ENCODE assay signal across 31 mouse cellular contexts in the genomic region with DNA sequence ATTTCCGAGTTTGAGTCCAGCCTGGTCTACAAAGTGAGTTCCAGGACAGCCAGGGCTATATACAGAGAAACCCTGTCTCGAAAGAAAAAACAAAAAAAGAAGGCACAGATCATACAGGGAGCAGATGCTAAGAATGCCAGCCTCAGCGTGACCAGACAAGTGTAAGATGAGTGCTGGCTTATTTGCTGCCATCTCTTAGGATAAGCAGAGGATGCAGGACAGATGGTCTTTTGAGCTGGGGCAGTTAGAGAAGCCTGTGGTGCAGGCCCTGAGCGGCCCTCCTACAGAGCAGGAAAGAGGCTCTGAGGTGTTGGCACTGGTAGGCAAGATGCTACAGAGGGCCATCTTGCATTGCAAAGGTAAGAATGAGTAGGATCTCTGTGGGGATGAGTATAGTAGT. TPM values are rescaled to one million over a fixed set of nuclear protein-coding genes. Genes with fewer than 3 reads are reported as not detected.
DNase-seq lines count a peak whose midpoint lies in the region; TF ChIP-seq lines count a peak whose summit lies in the region.
"Had no signal": no experiment of that assay in that cellular context is flagged by ENCODE, and none has a peak within 500 bp of the region (broad histone marks: within the 10 kb centered on the region; RNA-seq: fewer than 3 reads in every experiment).

No protein-coding gene starts in this region.

- no peak for TF ChIP-seq POLR2A in cerebellum, adult 2 months (IDR thresholded peaks at IDR 0.05; ENCODE audit: borderline replicate concordance, insufficient read depth, low read length)

- H3K27ac ChIP-seq in cerebellum, adult 2 months (ENCODE audit: insufficient read depth, low read length): peak overlapping the region; percentile 11
- H3K27ac ChIP-seq: gastrocnemius, adult 2 months; heart, adult 2 months; heart, embryonic 10.5 days; heart, embryonic 13.5 days; hindbrain, embryonic 14.5 days; hindbrain, postnatal 0 days had no signal

- no peak overlapping the region for H3K4me3 ChIP-seq in cerebellum, adult 2 months (replicated peaks; ENCODE audit: insufficient read depth, low read depth, low read length)
- H3K4me3 ChIP-seq: gastrocnemius, adult 2 months; heart, adult 2 months; heart, embryonic 10.5 days; heart, embryonic 13.5 days had no signal

- H3K27me3 ChIP-seq in cerebellum, adult 2 months (ENCODE audit: control insufficient read depth, insufficient read depth, low read length): no peaks in the 10 kb centered on the region

- peaks cover 44% of the 10 kb centered on the region for H3K4me1 ChIP-seq in cerebellum, adult 2 months (ENCODE audit: control insufficient read depth, insufficient read depth, low read length)
- H3K4me1 ChIP-seq: heart, embryonic 10.5 days had no signal

- TF ChIP-seq CTCF in cerebellum, adult 2 months (IDR thresholded peaks at IDR 0.05; ENCODE audit: borderline replicate concordance, insufficient read depth, low read depth, low read length): no peak

- 22% methylated on average over 4 of the region's 4 CpGs for WGBS in cerebellum, adult 2 months

- DNase-seq in cerebellum, adult 11 months: peak; percentile 48
- DNase-seq in cerebellum, postnatal 4 days (ENCODE audit: low spot score in 2 of 2): no peak
- peak; percentile 59 to 75 for DNase-seq in cerebellum, adult 2 months
- peak; percentile 76 for DNase-seq in cerebellum, adult 9-11 months
- no peak for DNase-seq in thymus, postnatal 14 days
- no peak for DNase-seq in adrenal gland, adult 2 months
- no peak for DNase-seq in heart, adult 11 months
- DNase-seq: adrenal gland, postnatal 10 days; forebrain, postnatal 0 days; gastrocnemius, postnatal 14 days; heart, adult 2 months; heart, postnatal 14 days; heart, postnatal 4 days; kidney, adult 18-20 months had no signal

RNA-seq across cellular contexts. Expression of gene Tcam1, which starts 6.9 kb away (rescaled TPM):
- 0.36 and 0.43 TPM in 2 replicates for polyA plus RNA-seq in cerebellum, adult 2 months (2012; rRNA removed)
- under 1 TPM; 0.10 to 0.26 TPM for total RNA-seq in adrenal gland, adult 2 months (2021)
- not detected in 2 replicates for polyA plus RNA-seq in adrenal gland, adult 2 months (2012; rRNA removed)
- total RNA-seq: heart, adult 2 months; heart, postnatal 4 days had no signal

RNA-seq across cellular contexts. Expression of gene Smarcd2, which starts 10.6 kb away (rescaled TPM):
- polyA plus RNA-seq in cerebellum, adult 2 months (2012; rRNA removed): 114 and 144 TPM in 2 replicates
- 10 to 100 TPM; 64.5 to 80.6 TPM for total RNA-seq in adrenal gland, adult 2 months (2021)
- 112 and 121 TPM in 2 replicates for polyA plus RNA-seq in adrenal gland, adult 2 months (2012; rRNA removed)

RNA-seq across cellular contexts. Expression of gene Gh, which starts 18.3 kb away (rescaled TPM):
- polyA plus RNA-seq in cerebellum, adult 2 months (2012; rRNA removed): not detected in 2 replicates
- total RNA-seq in adrenal gland, adult 2 months (2021): not detected
- polyA plus RNA-seq in adrenal gland, adult 2 months (2012; rRNA removed): not detected in 2 replicates
- total RNA-seq: adrenal gland, postnatal 10 days; adrenal gland, postnatal 36 days; ES-E14; forebrain, postnatal 0 days; gastrocnemius, adult 2 months; gastrocnemius, postnatal 14 days; heart, adult 2 months; heart, postnatal 14 days; heart, postnatal 4 days; hindbrain, postnatal 0 days had no signal
- polyA plus RNA-seq: activated CD4-positive, CD25-positive, alpha-beta regulatory T cell, adult 4 months; embryonic facial prominence, embryonic 11.5 days; embryonic facial prominence, embryonic 14.5 days; forebrain, embryonic 11.5 days; forebrain, embryonic 14.5 days; forebrain, postnatal 0 days; gonadal fat pad, adult 2 months; heart, adult 2 months; heart, embryonic 10.5 days; heart, embryonic 13.5 days; heart, embryonic 16.5 days; hindbrain, embryonic 11.5 days; hindbrain, embryonic 14.5 days; hindbrain, postnatal 0 days; inflammation-experienced regulatory T-cells, adult 6 months; intestine, embryonic 16.5 days had no signal

RNA-seq across cellular contexts. Expression of gene Psmc5, which starts 27.4 kb away (rescaled TPM):
- 307 and 343 TPM in 2 replicates for polyA plus RNA-seq in cerebellum, adult 2 months (2012; rRNA removed)
- total RNA-seq in adrenal gland, adult 2 months (2021): 100 to 1,000 TPM; 138 to 164 TPM
- 12.4 and 12.9 TPM in 2 replicates for polyA plus RNA-seq in adrenal gland, adult 2 months (2012; rRNA removed)

RNA-seq across cellular contexts. Expression of gene Ftsj3, which starts 27.5 kb away (rescaled TPM):
- polyA plus RNA-seq in cerebellum, adult 2 months (2012; rRNA removed): 21.3 and 22.8 TPM in 2 replicates
- total RNA-seq in adrenal gland, adult 2 months (2021): 10 to 100 TPM; 49.8 to 53.1 TPM
- 16.2 and 22.5 TPM in 2 replicates for polyA plus RNA-seq in adrenal gland, adult 2 months (2012; rRNA removed)

Comparison
In these comparisons a context has a peak if more than half of its experiments do, and no peak if none do; other contexts are left out.
1. DNase-seq: peak in cerebellum, adult 11 months (single experiment), cerebellum, adult 2 months (2 of 2) and cerebellum, adult 9-11 months (single experiment); none in cerebellum, postnatal 4 days (0 of 2), thymus, postnatal 14 days (single experiment), adrenal gland, adult 2 months (single experiment) and heart, adult 11 months (single experiment).